Mouse (Mus musculus) bone marrow, adult 2 months (tissue): ENCODE measurements around the gene Ggct. TPM values are rescaled to one million over a fixed set of nuclear protein-coding genes. Genes with fewer than 3 reads are reported as not detected.
"Not testable (repeated sequence)": the region's sequence is repeated elsewhere in the genome, so short reads cannot be mapped to it uniquely, and the experiment has no call there.

Experiments used
- H3K27ac ChIP-seq: fragments of 200-500 bp; 2 replicates; pipeline ENCODE4 v1.5.1; 2012; ENCODE audit warnings: low read depth, mild to moderate bottlenecking, control low read depth, inconsistent platforms, low read length; ENCODE audit not compliant: control insufficient read depth, poor library complexity, insufficient read depth
- H3K4me1 ChIP-seq: fragments of 200-500 bp; 2 replicates; pipeline ENCODE4 v1.6.1; 2011; ENCODE audit warnings: low read length; ENCODE audit not compliant: control insufficient read depth, insufficient read depth
- H3K4me3 ChIP-seq: fragments of 200-500 bp; replicated peaks from 2 replicates; pipeline ENCODE3; 2011; ENCODE audit warnings: mild to moderate bottlenecking, low read depth, low read length, control low read depth; ENCODE audit not compliant: control insufficient read depth
- CTCF ChIP-seq: fragments of 200-500 bp; IDR thresholded peaks from 2 replicates; pipeline ENCODE4 v1.5.1; 2011; ENCODE audit warnings: low read length, control low read depth; ENCODE audit not compliant: control insufficient read depth, insufficient read depth
- POLR2A ChIP-seq: fragments of 200-500 bp; IDR thresholded peaks from 2 replicates; pipeline ENCODE4 v1.6.1; 2011; ENCODE audit warnings: low read depth, mild to moderate bottlenecking, control low read depth, low read length, borderline replicate concordance; ENCODE audit not compliant: control insufficient read depth
- WGBS: fragments of 180-500 bp; shearing (Covaris S2); methylation state at CpG from one replicate; pipeline ENCODE4 v1.1.7; 2018; 5-methylcytosine and 5-hydroxymethylcytosine counted together
- polyA plus RNA-seq: library from polyadenylated mRNA; stranded (reverse); fragments of >200 nt; gene quantifications from 2 replicates; pipeline ENCODE4 v1.2.4, GENCODE M21; 2011; ENCODE audit warnings: low replicate concordance; ENCODE audit not compliant: missing spikeins, insufficient read depth, insufficient read length

Ggct gene
- polyA plus RNA-seq, 1 experiment = 13.2 TPM

DNA sequence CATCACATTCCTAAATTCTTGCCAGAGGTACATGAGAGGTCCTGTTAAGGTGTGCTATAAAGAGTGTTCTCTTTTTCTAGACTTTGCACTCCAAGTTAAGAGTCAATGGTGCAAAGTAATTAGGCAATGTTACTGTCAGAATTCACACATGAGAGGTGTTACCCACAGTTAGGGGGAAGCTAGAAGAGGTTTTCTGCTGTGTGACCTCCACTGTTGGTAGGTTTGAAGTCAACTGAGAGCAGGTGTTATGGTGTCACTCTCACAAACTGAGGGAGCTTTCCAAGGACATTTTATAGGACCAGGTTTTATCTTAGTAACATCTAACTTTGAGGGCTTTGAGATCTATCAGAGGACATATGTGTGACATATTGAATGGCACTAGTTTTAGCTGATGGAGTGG, 36.8 kb downstream of the Ggct start:
- TF ChIP-seq CTCF = no peak
- TF ChIP-seq POLR2A = no peak
- peak overlapping the region; percentile 57; the same call in 1 of the 2 replicates for H3K27ac ChIP-seq
- H3K4me3 ChIP-seq = no peak overlapping the region
- peaks cover 4% of the 10 kb centered on the region for H3K4me1 ChIP-seq

DNA sequence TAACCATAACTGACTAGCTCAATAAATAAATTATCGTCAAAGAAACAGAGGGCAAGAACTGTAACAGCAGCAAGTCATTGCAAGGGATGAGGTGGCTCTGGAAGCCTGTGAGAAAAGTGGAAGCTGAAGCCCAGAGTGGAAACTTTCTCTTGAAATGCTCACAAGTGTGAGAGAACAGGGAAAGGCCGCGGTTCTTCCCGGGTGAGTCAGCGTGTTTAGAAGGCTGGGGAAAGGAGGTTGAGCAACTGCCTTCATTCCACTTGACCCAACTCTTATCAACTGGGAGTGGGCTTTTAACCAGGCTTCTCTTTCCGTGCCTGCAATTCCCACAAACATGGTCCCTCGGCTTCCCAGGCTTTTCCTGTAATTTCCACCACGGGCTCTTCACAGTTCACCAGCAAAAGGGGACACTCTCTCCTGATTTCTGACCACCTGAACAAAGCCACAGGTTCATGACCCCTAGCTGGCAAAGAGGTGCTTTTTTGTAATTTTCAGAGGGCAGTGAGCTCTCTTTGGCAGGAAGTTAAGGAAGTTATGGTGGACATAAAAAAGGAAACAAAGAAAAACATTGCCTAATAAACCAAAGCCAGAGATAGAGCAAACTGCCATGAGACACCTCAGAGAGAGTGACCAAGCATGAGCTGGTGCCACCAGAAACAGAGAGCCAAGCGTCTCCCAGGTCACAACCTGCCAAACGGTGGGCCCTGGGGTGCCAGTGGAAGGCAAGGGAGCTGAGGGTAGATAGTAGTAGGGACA, 37.9 kb downstream of the Ggct start:
- Histone ChIP-seq H3K4me1 (peaks cover 3% of the 10 kb centered on the region; the same call in 1 of the 2 replicates), H3K4me3 (no peak overlapping the region), H3K27ac (peak overlapping the region; percentile 76)
- TF ChIP-seq CTCF (no peak), POLR2A (no peak)
- WGBS = 18% methylated on average over 10 of the region's 10 CpGs

DNA sequence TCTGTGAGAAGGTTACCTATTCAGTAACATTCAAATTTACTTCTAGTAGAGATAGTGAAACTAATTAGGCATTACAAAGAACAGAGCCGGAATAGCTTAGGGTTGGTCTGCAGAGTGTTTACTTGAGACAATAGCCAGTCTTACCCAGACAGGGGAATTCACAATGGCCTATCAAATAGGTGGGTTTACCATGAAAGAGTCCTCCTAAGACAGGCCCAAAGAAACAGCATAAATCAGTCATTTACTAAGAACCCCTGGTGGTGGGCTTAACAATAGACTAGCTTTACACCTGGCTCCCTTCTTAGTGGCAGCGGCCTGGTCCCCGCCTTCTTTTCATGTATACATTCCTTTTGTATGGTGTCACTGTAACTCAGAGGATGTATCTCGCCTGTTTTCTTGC, 39.4 kb downstream of the Ggct start:
- not testable (repeated sequence) for H3K4me3 ChIP-seq, H3K27ac ChIP-seq, H3K4me1 ChIP-seq
- WGBS = 89% methylated on average over 4 of the region's 4 CpGs

DNA sequence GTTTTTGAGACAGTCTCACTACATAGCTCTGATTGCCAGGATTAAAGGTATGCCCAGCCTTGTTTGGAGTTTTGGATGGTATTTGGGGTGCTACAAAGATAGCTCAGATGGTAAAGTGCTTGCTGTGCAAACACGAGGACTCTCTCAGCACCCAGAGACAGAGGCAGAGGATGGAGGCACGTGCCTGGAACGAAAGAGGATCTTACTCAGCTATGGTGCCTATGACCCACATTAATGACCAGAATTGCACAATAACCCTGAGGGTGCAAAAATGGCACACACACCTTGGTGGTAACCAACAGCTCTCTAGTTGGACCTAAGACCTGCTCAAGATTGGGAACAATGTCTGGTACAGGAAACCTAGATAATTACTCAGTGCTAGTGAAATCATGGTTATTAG, 40.2 kb downstream of the Ggct start:
- no peak for TF ChIP-seq POLR2A
- TF ChIP-seq CTCF = no peak
- 44% methylated on average over 3 of the region's 3 CpGs for WGBS
- H3K27ac ChIP-seq = no peak overlapping the region
- peaks cover 4% of the 10 kb centered on the region; the same call in 1 of the 2 replicates for H3K4me1 ChIP-seq
- H3K4me3 ChIP-seq = no peak overlapping the region

DNA sequence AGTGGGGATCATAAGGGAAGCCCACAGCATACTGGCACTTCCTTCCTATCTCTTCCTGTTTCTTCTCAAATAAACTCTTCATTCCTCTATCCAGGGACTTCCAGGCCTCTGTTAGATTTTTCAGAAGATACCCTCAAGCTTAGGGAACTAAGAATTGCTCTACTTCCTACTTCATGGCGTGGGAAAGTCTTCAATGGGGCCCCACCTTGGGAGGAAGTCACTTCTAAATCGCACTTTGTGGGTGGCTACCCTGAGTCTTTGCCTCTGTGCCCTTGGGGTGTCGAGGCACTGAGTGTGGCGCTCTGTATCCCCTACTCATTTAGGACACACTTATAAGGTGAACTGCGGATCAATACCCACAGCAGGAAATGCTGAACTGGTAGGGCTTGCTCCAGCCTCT, 44.1 kb downstream of the Ggct start:
- no peak overlapping the region for H3K27ac ChIP-seq

DNA sequence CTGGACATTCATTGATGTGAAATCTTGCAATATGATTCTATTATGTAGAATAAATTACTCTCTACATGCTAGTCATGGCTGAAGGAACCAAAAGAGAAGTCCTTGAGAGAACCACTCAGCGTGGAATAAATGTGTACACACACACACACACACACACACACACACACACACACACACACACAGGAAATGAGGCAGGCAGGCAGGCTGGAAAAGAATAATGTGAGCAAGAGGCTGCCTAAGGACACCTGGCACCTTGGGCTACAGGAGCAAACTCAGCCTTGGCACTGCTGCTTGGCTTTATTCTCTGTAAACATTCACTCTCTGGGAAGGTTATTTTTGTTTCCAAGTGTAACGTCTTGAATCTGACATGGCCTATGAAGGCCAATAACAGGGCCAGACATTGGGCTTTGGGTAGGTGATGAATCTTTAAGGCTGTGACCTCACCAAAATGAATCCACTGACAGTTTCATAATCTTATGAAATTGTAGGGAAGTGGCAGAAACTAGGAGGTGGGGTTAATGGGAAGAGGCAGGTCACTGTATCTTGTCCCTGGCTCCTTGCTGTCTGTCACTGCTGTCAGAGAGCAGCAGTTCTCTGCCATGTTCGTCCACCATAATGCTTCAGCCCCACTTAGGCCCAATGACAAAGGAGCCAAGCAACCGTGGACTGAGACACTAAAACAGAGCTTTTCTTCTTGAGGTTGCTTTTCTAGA, 46.4 kb downstream of the Ggct start:
- H3K4me3 ChIP-seq = no peak overlapping the region
- WGBS = 37% methylated on average over 4 of the region's 4 CpGs

More for the DNA sequence above, 44.1 kb downstream of the Ggct start:
- Histone ChIP-seq H3K4me1 (peaks cover 2% of the 10 kb centered on the region; the same call in 1 of the 2 replicates), H3K4me3 (no peak overlapping the region)
- TF ChIP-seq CTCF = no peak
- TF ChIP-seq POLR2A = no peak
- 29% methylated on average over 5 of the region's 5 CpGs for WGBS

DNA sequence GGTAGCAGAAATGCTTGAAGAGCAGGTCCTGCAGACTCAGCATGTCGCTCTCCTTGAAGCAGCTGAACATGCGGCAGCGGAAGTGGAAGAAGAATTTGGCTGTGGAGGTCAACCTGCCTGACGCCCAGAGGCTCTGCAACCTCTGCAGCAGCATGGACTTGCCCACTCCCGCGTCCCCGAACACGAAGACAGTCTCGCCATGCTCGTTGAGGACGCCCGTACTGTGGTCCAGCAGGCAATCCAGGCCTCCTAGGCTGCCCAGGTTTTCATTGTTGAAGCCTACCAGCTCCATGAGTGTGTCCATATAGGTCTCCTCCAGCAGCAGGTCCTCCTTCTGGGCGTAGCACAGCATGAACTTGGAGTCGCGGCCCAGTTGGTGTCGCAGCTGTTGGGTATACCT, 48.2 kb downstream of the Ggct start:
- no peak overlapping the region for H3K27ac ChIP-seq
- peaks cover 5% of the 10 kb centered on the region; the same call in 1 of the 2 replicates for H3K4me1 ChIP-seq
- TF ChIP-seq CTCF = no peak
- TF ChIP-seq POLR2A = no peak
- H3K4me3 ChIP-seq = no peak overlapping the region
- WGBS = 91% methylated on average over 16 of the region's 16 CpGs

More for the DNA sequence above, 46.4 kb downstream of the Ggct start:
- Histone ChIP-seq H3K4me1 (peaks cover 2% of the 10 kb centered on the region; the same call in 1 of the 2 replicates), H3K27ac (no peak overlapping the region)
- TF ChIP-seq CTCF (no peak), POLR2A (no peak)

DNA sequence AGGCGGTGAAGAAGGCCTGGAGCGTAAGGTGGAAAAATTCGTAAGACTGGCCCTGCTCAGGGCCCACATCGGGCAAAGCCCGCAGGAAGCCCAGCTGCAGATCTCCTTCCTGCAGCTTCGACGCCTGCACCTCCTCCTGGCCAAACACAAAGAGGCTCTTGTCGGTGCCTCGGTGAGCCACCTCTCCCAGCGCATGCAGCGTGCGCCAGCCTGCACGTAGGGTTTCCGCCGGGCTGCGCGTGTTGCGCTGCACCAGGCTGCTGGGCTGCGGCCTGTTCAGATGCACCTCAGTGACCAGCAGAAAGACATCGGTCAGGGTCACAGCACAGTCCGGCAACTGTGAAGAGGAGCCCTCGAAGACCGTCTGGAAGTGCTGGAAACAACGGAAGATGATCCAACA, 49.0 kb downstream of the Ggct start:
- Histone ChIP-seq H3K27ac (no peak overlapping the region), H3K4me1 (peaks cover 5% of the 10 kb centered on the region; the same call in 1 of the 2 replicates), H3K4me3 (no peak overlapping the region)
- TF ChIP-seq CTCF (no peak), POLR2A (no peak)
- 88% methylated on average over 24 of the region's 24 CpGs for WGBS
